Mouse (Mus musculus) ES-Bruce4 (cell line): ENCODE results near the gene Itgam. TPM values are rescaled to one million over a fixed set of nuclear protein-coding genes. Genes with fewer than 3 reads are reported as not detected.
"Not testable (repeated sequence)": the region's sequence is repeated elsewhere in the genome, so short reads cannot be mapped to it uniquely, and the experiment has no call there.

Experiments used
- H3K27ac ChIP-seq: 2 replicates; pipeline ENCODE4 v1.5.1; 2012; ENCODE audit warnings: low read length, inconsistent platforms; ENCODE audit not compliant: insufficient read depth
- H3K27me3 ChIP-seq: 2 replicates; pipeline ENCODE4 v1.6.1; 2012; ENCODE audit warnings: mild to moderate bottlenecking, low read length, inconsistent platforms; ENCODE audit not compliant: control insufficient read depth, poor library complexity, insufficient read depth, severe bottlenecking
- H3K36me3 ChIP-seq: 2 replicates; pipeline ENCODE4 v1.6.1; 2012; ENCODE audit warnings: inconsistent platforms, mild to moderate bottlenecking, low read length, moderate library complexity; ENCODE audit not compliant: control insufficient read depth, poor library complexity, insufficient read depth, severe bottlenecking
- H3K4me1 ChIP-seq: one replicate; pipeline ENCODE4 v1.8.1; 2011; ENCODE audit warnings: low read length; ENCODE audit not compliant: control insufficient read depth, insufficient read depth
- H3K4me3 ChIP-seq: 2 replicates; pipeline ENCODE4 v1.5.1; 2011; ENCODE audit warnings: low read depth, mild to moderate bottlenecking, low read length
- H3K9ac ChIP-seq: 2 replicates; pipeline ENCODE4 v1.6.1; 2012; ENCODE audit warnings: low read depth, mild to moderate bottlenecking, inconsistent platforms; ENCODE audit not compliant: poor library complexity, severe bottlenecking
- H3K9me3 ChIP-seq: replicated peaks from 2 replicates; pipeline ENCODE4 v1.6.1; 2012; ENCODE audit warnings: mild to moderate bottlenecking, low read length, inconsistent platforms; ENCODE audit not compliant: control insufficient read depth, poor library complexity, insufficient read depth, severe bottlenecking
- CTCF ChIP-seq: IDR thresholded peaks from one replicate; pipeline ENCODE4 v1.8.1; 2011; ENCODE audit warnings: low read depth, low read length
- EP300 ChIP-seq: IDR thresholded peaks from 2 replicates; pipeline ENCODE4 v1.6.1; 2011; ENCODE audit warnings: low read depth, low read length; ENCODE audit not compliant: insufficient read depth
- POLR2A ChIP-seq: IDR thresholded peaks from one replicate; pipeline ENCODE4 v1.8.1; 2011; ENCODE audit warnings: low read length; ENCODE audit not compliant: insufficient read depth
- polyA plus RNA-seq: library from polyadenylated mRNA; stranded (reverse); fragments of >200 nt; gene quantifications from 2 replicates; pipeline ENCODE4 v1.2.4, GENCODE M21; 2011; ENCODE audit warnings: low read depth; ENCODE audit not compliant: missing spikeins, insufficient read depth, insufficient read length

Gene Itgam
- polyA plus RNA-seq, 1 experiment = not detected

DNA sequence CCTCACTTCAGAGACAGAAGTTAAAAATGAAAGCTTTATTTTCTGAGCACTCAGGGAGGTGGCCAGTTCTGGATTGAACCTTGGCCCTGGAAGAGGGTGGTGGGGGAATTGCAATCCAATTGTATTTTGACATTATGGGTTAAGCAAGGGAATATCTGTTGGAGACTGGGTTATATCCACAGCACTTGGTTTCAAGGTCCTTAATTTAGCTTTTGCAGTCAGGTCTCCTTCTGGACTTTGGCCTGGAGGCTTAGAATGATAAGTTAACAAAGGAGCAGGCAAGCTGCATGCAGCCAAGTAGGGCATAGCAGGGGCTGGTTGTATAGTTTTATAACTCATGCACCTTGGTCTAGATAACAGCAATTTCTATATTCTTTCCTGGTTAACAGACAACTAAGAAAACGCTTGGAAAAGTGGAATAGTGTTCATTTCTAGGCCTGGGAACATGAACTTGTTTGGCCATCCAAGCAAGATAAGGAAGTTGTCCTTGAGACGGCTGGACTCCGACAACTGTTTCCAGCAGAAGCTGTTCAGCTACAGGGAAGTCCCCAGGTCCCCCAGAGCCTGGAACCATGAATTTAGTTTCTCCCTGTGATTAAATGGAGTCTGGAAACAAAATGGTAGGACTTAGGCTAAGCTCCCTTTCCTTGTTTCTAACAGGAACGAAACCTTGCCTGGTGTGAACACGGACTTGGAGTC is 30.0 kb upstream of the Itgam start:
- Histone ChIP-seq H3K27me3 (no peaks in the 10 kb centered on the region), H3K9me3 (no peaks in the 10 kb centered on the region), H3K36me3 (no peaks in the 10 kb centered on the region), H3K9ac (no peak overlapping the region), H3K4me3 (no peak overlapping the region), H3K27ac (no peak overlapping the region), H3K4me1 (no peaks in the 10 kb centered on the region)
- TF ChIP-seq CTCF (no peak), EP300 (no peak), POLR2A (no peak)

DNA sequence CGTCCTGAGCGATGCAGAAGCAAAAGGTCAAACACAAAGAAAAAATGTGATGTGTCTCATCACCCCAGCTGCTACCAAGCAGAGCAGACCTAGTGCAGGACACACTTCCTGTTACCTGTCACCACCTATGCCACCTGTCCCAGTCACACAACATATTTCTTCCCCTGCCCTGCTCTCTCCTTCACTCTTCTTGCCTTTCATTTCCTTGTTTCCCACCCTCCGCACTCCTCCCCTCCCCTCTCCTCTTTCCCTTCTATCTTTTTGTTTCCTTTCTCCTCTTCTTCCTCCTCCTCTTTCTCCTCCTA is 29.5 kb upstream of the Itgam start:
- Histone ChIP-seq H3K4me3 (no peak overlapping the region), H3K9me3 (no peaks in the 10 kb centered on the region), H3K36me3 (no peaks in the 10 kb centered on the region), H3K9ac (no peak overlapping the region), H3K27ac (no peak overlapping the region), H3K4me1 (no peaks in the 10 kb centered on the region), H3K27me3 (no peaks in the 10 kb centered on the region)
- TF ChIP-seq CTCF (no peak), EP300 (no peak), POLR2A (no peak)

DNA sequence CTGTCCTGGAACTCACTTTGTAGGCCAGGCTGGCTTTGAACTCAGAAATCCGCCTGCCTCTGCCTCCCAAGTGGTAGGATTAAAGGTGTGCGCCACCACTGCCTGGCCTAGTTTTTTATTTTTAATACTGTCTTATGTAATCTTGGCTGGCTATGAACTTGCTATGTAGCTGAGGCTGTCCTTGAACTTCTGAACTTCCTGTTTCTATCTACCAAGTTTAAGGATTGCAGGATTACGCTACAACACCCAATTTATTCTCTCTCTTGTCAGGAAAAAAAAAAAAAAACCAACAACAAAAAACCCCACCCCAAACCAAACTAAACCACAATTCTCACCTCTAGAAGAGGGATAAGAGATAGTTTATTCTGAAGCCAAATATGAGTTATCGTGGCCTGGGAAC is 28.8 kb upstream of the Itgam start:
- no peaks in the 10 kb centered on the region for H3K9me3 ChIP-seq
- H3K4me3 ChIP-seq = no peak overlapping the region
- H3K27me3 ChIP-seq = no peaks in the 10 kb centered on the region
- no peak for TF ChIP-seq POLR2A
- no peak for TF ChIP-seq EP300
- TF ChIP-seq CTCF = no peak
- no peaks in the 10 kb centered on the region for H3K36me3 ChIP-seq
- H3K9ac ChIP-seq = no peak overlapping the region
- H3K27ac ChIP-seq = no peak overlapping the region
- no peaks in the 10 kb centered on the region for H3K4me1 ChIP-seq

DNA sequence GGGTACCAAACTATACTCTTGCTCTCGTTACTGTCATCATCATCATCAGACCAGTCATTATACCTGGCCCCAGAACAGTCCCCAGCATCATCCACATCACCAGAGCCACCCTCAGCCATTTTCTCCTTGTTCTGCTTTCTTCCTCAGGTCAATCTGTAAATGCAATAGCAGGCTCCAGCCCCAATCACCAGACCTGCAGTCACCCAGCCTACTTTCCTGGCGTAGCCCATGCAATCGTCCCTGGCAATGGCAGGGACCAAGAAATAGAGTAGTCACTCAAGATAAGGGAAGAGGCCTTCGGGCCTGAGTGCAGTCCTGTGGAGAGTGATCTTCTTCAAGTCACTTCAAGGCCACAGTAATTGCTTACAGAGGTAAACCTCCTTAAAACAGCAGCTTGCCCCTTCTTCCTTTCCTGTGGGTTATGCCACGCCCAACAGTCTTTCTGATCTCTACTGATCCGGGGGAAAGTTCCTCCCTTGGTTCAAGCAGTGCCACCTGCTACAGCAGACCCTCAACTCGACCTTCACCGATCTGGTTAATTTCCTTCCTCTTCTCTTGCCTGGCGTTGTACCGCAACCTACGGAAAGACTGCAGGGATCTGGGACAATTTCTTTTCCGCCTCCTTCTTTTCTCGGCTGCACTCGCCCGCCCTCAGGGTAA is 20.1 kb upstream of the Itgam start:
- H3K27ac ChIP-seq, H3K9ac ChIP-seq, H3K27me3 ChIP-seq, H3K4me1 ChIP-seq, H3K4me3 ChIP-seq, H3K9me3 ChIP-seq, H3K36me3 ChIP-seq: not testable (repeated sequence)

DNA sequence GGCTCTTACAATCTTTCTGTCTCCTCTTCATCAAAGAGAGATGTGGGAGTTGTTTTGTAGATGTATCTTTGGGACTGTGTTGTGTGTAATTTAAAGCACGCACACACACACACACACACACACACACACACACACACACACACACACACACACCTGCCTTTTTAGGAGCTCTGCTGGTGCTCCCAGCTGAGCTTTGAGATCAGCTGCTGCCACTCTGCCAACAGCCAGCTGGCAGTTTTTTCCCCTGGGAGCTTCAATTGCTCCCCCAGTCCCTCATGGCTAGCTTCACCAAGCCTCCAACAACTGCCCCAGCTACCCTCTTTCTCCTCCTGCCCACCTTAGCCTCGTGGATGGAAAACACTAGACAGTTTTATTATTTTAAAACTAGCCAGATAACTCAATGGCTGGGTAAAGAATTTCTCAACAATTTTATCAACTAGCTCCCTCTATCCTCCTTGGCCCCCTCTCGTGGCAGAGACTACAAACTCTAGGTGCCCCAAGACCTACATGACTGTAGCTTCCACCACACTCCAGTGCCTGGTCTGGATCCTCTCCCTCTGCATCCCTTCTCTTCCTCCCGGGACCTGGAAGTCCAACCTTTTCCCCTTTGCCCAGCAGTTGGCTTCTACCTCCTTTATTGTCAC is 18.2 kb upstream of the Itgam start:
- Histone ChIP-seq H3K9ac (no peak overlapping the region), H3K36me3 (no peaks in the 10 kb centered on the region), H3K4me3 (no peak overlapping the region), H3K4me1 (no peaks in the 10 kb centered on the region), H3K27ac (no peak overlapping the region), H3K27me3 (no peaks in the 10 kb centered on the region), H3K9me3 (no peaks in the 10 kb centered on the region)
- TF ChIP-seq EP300 (no peak), CTCF (no peak), POLR2A (no peak)

DNA sequence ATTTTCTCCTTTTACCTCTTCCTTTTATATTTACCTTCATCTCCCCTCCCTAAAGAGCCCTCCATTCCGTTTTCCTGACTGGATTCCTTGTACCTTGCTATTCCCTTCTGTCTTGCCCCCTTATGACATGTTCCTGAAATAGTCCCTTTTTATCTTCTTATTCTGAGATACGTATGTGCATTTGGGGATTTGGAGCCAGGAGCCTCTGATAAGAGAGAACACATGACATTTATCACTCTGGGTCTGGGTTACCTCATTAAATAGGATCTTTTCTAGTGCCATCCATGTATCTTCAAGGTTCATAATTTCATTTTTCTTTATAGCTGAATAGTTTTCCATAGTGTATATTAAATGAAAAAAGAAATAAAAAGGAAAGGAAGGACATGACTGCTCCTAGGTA is 16.8 kb upstream of the Itgam start:
- H3K4me3 ChIP-seq = no peak overlapping the region
- no peaks in the 10 kb centered on the region for H3K27me3 ChIP-seq
- TF ChIP-seq CTCF (no peak), EP300 (no peak), POLR2A (no peak)
- no peak overlapping the region for H3K27ac ChIP-seq
- H3K9me3 ChIP-seq = no peaks in the 10 kb centered on the region
- no peak overlapping the region for H3K9ac ChIP-seq
- no peaks in the 10 kb centered on the region for H3K36me3 ChIP-seq
- H3K4me1 ChIP-seq = no peaks in the 10 kb centered on the region
